Mouse (Mus musculus): ENCODE results near the gene Btbd35f30. TPM values are rescaled to one million over a fixed set of nuclear protein-coding genes. Genes with fewer than 3 reads are reported as not detected.
"Not testable (repeated sequence)": the region's sequence is repeated elsewhere in the genome, so short reads cannot be mapped to it uniquely, and the experiment has no call there.

Gene Btbd35f30
- total RNA-seq (2022) = not detected

- DNase-seq (ENCODE audit: low spot score in 2 of 2) = not testable (repeated sequence)
These were observed at the start of gene Btbd35f30 for GRCm38 (mm10) chrX:32894325-32894724. Gene Btbd35f30, plus strand, starts transcription at chrX:32894625.

- DNase-seq (ENCODE audit: low spot score in 2 of 2) = not testable (repeated sequence)
These were observed 47.0 kb downstream of the Btbd35f30 start, which contains the start of gene Gm21789 for GRCm38 (mm10) chrX:32941468-32941867. Gene Gm21789, plus strand, starts transcription at chrX:32941768.

Other genes with a start within 250 kb of the Btbd35f30 start
- not detected for gene Gm5926, start 243.9 kb upstream of the Btbd35f30 start, total RNA-seq (2022)
- gene Btbd35f21, start 168.5 kb upstream of the Btbd35f30 start, total RNA-seq (2022) = not detected
- gene Gm21789, start 47.1 kb downstream of the Btbd35f30 start, total RNA-seq (2022) = not detected
- gene Btbd35f5, start 79.3 kb downstream of the Btbd35f30 start, total RNA-seq (2022) = not detected